Mouse (Mus musculus) cortical plate, adult 2 months (tissue): Measurements from ENCODE around the gene Defa26.
"Not testable (repeated sequence)": the region's sequence is repeated elsewhere in the genome, so short reads cannot be mapped to it uniquely, and the experiment has no call there.

Source experiments
- CTCF ChIP-seq: fragments of 200-500 bp; IDR thresholded peaks from 2 replicates; pipeline ENCODE4 v1.5.1; 2011; ENCODE audit warnings: mild to moderate bottlenecking, control low read depth, low read length; ENCODE audit not compliant: insufficient read depth; ENCODE audit errors: extremely low read depth
- POLR2A ChIP-seq: fragments of 200-500 bp; IDR thresholded peaks from 2 replicates; pipeline ENCODE4 v1.6.1; 2011; ENCODE audit warnings: mild to moderate bottlenecking, low read length, control low read depth; ENCODE audit not compliant: insufficient read depth; ENCODE audit errors: extremely low read depth

DNA sequence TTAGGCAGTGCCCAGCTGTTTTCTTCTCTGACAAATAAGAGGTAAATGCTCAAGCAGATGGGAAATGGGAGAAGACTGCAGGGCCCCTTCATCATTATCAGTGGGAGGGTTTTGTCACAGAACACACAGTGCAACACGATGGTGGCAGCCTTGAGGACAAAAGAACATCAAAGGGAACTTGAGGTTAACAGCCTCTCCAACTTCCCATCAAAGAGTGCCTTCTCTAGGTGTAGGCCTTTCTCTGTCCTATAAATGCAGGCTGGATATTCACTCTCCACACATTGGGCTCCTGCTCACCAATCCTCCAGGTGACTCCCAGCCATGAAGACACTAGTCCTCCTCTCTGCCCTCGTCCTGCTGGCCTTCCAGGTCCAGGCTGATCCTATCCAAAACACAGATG is 37.5 kb downstream of the Defa26 start, which contains the start of gene Defa17:
- not testable (repeated sequence) for TF ChIP-seq CTCF, POLR2A
